Mouse (Mus musculus) megakaryocyte-erythroid progenitor cell, adult 5-6 weeks (primary cell): Measurements from ENCODE around the gene Zfp870. TPM values are rescaled to one million over a fixed set of nuclear protein-coding genes. Genes with fewer than 3 reads are reported as not detected.

Experiments used
- ATAC-seq: replicated peaks from 2 replicates; pipeline ENCODE4 v1.8.0; 2016; ENCODE audit warnings: mild to moderate bottlenecking, inconsistent platforms; ENCODE audit not compliant: severe bottlenecking, poor library complexity, low FRiP score, low TSS enrichment
- total RNA-seq, 2 experiments: library from RNA; stranded (forward) in 1 of 2; stranded (reverse) in 1 of 2; fragments of 200-1000, 215-1000 nt in 1 of 2; fragments of >200 nt in 1 of 2; fragmentation: Nextera tagmentation in 1 of 2; gene quantifications; 2 replicates each; pipeline ENCODE4 v1.2.3; 2014 to 2017

Gene Zfp870
- 6.9 and 7.6 TPM in 2 replicates for total RNA-seq (2014; fragmentation: Nextera tagmentation)
- 1.1 and 6.5 TPM in 2 replicates for total RNA-seq (2017)

DNA sequence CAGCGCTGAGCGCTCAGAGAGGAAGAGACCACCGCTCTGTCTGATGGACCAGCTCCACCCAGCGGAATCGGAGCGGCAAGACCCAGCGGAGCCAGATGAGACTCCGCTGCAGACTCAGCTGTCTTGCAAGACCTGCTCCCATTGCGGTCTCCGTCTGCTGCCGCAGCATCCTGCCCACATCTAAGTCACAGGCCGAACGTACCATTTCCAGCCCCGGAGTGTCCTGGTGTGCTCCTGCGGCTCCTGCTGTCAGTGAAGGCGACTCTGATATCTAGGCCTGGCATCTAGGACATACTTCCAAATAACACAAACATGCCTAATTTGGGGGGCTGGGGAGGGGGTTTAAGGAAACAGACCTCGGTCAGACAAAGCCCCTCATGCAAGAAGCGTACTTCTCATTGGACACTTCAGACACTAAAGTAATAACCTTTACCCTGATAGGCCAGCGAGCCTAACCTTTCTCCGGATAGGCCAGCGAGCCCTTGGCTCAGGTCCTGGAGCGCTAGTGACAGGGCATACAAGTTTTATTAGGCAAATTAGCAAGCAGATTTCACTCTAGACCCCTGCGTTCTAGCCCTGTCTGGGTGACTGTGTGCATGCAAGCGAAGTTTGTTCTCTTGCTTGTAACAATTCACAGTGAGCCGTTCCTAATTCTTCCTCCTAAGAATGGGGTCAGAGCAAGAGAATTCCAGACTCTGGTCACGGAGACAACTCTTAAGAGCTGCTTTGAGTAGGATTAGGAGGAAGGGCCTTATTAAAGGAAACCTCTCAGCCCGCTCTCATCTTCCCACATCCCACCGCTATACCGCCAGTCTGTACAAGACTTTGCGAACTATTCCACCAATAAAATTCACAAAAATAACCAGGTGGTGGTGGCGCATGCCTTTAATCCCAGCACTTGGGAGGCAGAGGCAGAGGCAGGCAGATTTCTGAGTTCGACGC lies at the start of gene Zfp870:
Gene Zfp870 (minus strand): TSS at position 404 of the 942 bp plus-strand sequence.
- ATAC-seq = peak; percentile 99

DNA sequence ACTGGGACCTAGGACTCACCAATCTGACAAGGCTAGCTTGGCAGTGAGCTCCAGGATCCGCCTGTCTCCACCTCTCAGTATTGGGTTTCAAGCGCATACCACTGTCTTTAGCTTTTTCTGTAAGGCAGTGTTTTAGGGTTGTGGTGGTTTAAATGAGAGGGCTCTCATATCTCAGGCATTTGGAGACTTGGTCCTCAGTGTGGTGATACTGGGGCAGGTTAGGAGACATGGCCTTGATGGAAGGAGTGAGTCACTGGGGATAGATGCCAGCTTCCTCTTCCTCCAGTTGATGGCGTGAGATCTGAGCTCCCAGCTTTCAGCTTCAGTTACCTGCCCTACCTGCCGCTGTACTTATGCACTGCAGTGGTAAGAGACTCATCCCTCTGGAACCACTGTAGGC lies 48.4 kb upstream of the Zfp870 start:
- ATAC-seq = no peak

DNA sequence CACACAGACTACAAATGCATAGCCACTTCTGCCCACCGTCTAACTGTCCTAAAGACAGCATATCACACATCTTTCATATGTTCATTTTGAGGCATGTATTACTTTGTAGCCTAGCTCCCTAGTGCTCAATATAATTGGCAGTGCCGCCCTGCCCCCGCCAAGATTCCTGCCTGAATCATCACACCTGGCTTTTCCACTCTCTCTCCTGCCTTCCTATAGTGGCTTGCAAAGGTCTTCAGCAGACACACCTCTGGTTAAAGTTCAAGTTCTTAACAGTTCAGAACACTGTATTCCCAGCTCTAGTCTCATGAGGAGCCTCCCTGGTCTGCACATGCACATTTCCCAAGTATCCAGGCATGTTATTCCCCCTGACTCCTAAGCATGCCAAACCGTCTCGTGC lies 36.4 kb upstream of the Zfp870 start:
- ATAC-seq = no peak

DNA sequence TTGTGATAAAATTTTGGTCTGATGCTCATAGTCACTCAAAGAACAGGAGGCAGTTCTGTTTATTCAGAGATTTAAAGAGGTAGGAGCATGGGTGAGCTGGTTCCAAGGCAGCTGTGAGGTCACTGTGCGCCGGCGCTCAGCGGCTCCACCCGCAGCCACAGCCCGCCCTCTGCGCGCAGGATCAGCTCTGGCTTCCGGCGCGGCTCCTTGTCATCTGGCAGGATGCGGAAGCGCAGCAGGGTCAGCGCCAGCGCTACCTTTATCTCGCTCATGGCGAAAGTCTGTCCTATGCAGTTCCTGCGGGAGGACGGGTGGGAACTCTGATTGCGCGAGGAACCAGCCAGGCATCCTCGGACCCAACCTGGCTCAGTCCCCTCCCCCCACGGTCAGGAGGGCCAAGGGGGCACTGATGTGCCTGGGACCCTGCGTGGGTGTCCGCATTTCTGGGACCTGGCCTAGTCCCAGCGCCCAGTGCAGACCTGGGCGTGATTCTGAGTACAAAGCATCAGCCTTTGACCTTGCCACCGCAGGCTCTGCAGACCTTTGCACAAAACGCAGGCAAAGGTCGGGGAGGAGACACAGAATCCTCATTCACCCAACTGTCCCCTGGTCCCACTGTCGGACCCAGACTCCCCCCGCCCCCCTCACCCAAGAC lies 33.3 kb upstream of the Zfp870 start:
- ATAC-seq = peak; percentile 92

DNA sequence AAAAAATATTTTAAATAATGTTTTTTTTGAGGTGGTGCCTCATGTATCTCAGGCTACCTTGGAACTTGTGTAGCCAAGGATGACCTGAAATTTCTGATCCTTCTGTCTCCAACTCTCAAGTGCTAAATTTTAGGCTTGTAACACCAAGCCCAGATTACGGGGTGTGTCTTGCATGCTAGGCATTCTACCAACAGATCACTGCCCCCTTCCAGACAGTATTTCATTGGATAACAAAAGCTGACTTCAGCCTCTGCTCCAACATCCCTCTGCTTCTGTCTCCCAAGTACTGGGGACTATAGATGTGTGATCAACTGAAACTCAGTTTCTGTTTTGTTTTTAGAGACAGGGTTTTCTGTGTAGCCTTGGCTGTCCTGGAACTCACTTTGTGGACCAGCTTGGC lies 32.2 kb upstream of the Zfp870 start:
- ATAC-seq = no peak

DNA sequence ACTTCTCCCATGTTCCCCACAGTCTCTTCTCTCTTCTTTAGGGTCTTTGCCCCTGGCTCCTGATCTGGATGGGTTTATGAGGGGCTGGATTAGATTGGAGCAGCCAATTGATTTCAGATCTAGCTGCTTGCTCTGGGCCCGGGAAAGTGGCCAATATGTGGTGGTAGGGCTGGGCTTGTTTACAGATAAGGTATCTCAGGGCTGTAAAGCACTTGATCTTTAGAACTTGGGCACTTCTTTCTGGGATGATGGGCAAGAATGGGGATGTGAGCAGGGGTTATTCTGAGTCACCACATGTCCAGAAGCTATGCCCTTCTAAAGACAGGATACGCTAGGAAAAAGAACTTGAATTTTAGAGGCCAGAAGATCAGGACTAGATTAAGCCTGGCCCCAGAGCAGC lies 27.7 kb upstream of the Zfp870 start:
- ATAC-seq = no peak

DNA sequence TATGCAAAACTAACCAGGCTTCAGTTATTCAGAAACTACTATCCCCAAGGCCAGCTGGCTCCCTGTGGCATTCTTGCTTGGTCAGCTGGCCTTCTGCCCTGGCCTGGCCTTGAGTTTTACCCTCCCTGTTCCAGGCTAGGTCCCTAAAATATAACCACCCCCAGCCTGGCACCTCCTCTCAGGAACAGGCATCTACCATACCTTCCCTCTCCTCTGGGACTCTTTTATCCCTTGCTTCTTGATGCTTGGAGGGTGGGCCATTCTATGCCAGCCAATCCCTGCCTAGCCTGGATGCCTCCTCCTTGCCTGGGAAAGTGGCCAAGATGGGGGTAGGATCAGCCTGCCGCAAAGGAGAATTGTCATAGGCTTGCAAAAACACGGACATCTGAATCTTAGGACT lies 25.7 kb upstream of the Zfp870 start, which contains the start of gene Cyp4f14:
Gene Cyp4f14 (minus strand): TSS at position 212 of the 400 bp plus-strand sequence.
- no peak for ATAC-seq

DNA sequence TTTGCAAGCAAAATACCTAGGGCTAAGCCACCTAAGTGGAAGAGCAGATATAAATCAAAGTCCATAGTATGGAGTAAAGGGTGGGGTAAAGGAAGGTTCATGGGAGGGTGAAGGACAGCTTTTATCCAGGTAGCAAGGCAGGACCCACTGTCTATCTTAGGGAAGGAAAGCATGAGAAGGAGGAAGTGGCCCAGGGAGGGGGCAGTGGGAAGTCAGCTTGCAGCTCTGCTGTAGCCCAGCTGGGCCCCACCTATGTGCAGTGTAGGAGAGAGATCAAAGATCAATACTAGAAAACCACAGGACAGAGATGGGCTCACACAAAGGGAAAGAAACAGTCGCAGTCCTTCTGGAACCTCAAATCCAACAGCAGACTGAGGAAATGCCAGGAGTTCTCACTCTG lies 24.6 kb upstream of the Zfp870 start:
- no peak for ATAC-seq

DNA sequence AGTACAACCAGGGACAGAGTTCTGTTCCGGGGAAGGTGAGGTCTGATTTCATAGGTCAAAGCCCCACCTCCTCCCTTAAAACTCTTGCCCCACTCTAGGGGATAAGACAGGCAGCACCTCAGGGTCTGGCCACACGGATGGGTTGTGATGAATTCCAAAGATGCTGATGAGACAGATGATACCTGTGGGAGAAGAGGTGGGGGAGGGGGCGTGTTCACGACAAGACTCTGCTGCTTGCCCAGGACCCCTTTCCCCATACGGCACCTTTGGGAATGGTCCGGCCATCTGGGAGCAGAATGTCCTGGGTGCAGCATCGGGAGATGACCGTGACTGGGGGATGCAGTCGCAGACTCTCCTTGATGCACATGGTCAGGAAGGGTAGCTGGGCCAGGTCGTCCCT lies 14.7 kb upstream of the Zfp870 start:
- ATAC-seq = no peak

DNA sequence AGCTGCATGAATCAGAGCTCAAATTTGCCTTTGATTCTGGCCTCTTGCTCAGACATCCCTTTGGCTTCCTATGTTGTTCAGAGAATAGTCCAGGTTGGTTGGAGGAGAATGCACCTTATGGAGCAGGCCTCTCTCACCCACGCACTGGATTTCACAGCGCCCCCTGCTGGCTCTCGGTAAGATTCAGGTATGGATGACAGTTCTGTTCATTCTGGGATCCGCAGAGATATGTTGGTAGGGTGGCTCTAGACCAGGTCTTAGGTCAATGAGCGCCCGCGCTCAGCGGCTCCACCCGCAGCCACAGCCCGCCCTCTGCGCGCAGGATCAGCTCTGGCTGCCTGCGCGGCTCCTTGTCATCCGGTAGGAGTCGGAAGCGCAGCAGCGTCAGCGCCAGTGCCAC lies 13.8 kb upstream of the Zfp870 start:
- peak; percentile 68 for ATAC-seq

DNA sequence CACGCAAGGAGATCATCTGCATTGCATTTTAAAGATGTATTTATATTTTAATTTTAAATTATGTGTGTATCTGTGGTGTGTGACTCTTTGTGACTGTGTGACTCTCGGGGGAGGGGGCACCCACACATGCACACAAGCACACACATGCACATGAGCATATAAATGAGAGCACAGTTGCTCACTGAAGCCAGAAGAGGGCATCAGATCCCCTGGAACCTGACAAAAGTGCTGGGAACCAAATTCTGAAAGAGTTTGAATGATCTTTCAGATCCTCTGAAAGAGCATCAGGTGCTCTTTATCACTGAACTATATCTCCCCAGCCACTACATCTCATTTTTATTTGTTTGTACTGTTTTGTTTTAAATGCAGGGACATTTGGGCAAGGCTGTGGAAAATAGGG lies 13.0 kb upstream of the Zfp870 start:
- no peak for ATAC-seq

DNA sequence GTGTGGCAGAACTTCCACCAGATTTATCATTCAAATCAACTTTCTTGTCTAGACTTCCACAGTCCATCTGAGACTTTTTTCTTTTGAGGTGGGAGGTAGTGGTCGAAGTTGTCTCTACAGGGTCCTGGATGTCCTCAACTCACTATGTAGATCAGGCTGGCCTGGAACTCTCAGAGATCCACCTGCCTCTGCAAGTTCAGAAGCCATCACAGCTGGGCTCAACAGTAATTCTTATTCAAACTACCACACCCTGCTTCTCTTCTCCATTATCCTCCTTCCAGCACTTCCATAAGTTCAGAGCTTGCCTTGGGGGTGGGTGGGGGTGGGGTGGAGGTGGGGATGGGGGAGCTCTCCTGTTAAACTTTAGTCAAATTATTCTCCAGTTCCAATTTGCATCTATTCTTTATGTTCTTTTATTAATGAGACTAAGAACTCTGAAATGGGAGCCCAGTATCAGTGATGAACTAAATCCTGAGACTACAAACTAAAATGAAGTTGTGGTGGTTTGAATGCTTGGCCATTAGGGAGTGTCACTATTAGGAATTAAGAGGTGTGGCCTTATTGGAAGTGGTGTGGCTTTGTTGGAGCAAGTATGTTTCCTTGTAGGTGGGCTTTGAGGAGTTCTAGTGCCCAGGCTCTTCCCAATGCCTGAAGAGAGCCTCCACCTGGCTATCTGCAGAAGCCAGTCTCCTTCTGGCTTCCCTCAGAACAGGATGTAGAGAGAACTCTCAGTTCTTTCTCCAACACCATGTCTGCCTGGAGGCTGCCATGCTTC lies 10.5 kb upstream of the Zfp870 start:
- no peak for ATAC-seq

DNA sequence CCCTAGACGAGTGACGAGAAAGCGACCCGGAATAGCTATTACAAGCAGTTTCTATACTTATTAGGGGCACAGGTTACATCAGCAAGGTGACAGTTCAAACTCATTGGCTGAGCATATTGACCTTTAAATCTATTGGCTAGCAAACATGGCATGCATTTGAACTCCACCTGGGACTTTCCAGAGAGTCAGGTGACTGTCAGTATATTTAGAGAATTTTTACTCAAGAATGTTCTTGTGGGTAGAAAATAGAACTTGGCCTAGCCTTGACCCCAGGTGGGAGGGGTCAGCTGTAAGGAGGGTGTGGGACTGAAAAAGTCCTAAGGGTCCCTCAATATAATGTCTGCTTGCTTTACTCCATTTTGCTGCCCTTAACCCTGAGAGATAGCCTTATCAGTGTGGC lies 4.0 kb upstream of the Zfp870 start:
- ATAC-seq = no peak

DNA sequence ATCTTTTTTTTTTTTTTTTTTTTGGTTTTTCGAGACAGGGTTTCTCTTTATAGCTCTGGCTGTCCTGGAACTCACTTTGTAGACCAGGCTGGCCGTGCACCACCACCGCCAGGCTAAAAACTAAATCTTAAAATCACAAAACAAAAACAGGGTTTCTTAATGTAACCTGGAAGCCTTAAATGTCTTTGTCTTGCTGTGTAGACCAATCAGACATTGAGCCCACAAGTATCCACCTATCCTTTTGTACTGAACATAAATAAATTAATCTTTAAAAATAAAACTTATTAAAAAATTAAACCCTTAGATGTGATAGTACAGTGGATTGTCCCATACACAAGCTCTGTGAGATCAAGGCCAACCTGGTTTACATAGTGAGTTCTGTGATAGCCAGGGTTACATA lies 2.5 kb upstream of the Zfp870 start:
- ATAC-seq = no peak

DNA sequence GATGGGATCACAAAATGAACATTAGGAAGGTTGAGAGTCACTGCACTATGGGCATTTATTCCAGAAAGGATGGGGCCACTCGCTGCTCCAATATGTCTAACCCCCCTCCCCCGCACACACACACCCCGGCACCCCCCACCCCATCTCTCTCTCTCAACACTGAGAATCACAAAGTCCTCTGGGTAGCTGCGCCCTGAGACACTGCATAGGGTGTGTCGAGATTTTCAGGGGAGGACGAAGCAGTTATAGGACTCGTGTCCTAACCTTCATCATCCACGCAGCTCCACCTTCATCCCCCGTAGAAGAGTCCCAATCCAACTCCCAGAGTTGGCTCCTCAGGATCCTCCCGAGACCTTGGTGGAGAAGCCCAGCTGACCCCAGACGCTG lies 597 bp downstream of the Zfp870 start:
- peak; percentile 12; the same call in 1 of the 2 replicates for ATAC-seq

DNA sequence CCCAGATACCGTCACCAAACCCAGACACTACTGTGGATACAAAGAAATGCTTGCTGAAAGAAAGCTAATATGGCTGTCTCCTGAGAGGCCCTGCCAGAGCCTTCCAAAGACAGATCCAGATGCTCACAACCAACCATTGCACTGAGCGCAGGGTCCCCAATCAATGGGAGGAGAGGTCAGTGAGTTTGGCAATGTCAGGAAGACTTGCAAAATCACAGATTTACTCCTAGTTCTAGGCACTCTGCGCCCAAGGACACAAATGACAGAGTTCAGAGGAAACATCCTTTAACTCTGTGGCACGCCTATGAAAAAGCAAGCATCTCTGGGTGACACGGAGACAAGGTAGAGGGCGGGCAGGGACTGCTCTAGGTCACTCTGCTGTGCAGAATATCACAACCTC lies 1.8 kb downstream of the Zfp870 start:
- ATAC-seq = no peak

DNA sequence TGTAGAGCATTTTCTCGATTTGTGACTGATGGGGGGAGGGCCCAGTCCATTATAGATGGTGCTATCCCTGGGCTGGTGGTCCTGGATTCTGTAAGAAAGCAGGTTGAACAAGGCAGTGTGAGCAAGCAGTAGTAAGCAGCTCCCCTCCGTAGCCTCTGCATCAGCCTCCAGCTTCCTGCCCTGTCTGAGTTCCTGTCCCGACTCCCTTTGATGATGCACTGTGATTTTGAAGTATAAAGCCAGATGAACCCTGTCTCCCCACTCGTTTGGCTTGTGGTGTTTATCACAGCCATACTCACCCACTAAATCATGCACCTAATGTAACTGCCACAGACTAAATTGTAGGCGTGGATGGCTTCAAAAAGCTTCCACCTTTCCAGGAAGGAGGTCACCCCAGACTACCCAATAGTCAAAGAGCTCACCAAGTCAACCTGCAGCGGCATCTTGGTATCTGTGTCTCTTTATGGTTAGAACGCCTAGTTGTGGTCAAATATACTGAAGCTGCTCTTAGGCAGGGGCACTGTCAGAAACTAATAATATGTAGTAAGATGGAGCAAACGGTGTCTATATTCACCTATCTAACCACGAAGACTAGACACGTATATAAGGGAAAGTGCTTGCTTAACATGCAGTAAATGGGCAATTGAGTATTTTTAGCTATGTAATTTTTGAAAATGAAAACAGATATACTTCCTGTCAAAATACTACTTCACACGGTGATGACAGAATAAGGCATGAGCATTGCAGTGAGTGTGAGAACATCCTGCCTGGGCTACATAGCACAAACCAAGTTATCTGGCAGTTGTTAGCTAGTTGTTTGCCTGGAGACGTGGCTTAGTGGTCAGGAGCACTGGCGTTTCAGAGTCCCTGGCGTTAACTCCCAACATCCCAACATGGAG lies 10.9 kb downstream of the Zfp870 start:
- no peak for ATAC-seq

DNA sequence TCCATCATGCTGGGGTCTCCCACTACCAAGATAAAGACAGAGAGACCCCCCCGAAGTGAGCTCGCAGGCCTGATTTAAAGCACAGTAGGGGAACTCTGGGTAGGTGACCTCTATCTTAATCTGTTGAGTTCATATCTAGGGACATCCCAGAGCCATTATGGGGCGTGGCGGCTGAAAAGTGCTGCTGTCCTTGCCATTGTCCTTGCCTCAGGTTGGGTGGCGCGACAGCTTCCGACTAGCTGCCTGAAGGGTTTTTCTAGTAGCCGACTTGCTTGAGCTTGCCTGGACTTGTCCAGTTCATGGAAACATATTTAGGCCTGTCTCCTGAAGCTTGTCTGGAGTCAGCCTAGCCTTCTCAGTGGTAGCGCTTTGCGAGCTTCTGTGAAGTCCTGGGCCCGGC lies 12.7 kb downstream of the Zfp870 start:
- ATAC-seq = no peak
